ENCODE assay signal across 12 mouse cellular contexts in genomic region chr17:56550784-56551475, GRCm38 (mm10). TPM values are rescaled to one million over a fixed set of nuclear protein-coding genes. Genes with fewer than 3 reads are reported as not detected.
DNase-seq lines count a peak whose midpoint lies in the region; ATAC-seq and TF ChIP-seq lines count a peak whose summit lies in the region.
"Had no signal": no experiment of that assay in that cellular context is flagged by ENCODE, and none has a peak within 500 bp of the region (broad histone marks: within the 10 kb centered on the region; RNA-seq: fewer than 3 reads in every experiment).

No protein-coding gene starts in this region.

- no peak overlapping the region for H3K27ac ChIP-seq in lung, embryonic 16.5 days (ENCODE audit: low read length)
- peak overlapping the region; percentile 97 for H3K27ac ChIP-seq in forebrain, embryonic 15.5 days (replicated peaks)
- H3K27ac ChIP-seq in hindbrain, postnatal 0 days = 0 out of 2 replicates have a peak overlapping the region, but pooled peaks have one; percentile 80
- H3K27ac ChIP-seq in olfactory bulb, adult 2 months (ENCODE audit: insufficient read depth, low read depth, low read length) = peak overlapping the region; percentile 36; the same call in 1 of the 2 replicates
- H3K27ac ChIP-seq: heart, embryonic 13.5 days; kidney, postnatal 0 days had no signal

- no peak for DNase-seq in lung, adult 2 months
- DNase-seq in hindbrain, postnatal 0 days (ENCODE audit: low spot score) = no peak
- no peak for DNase-seq in layer of hippocampus, adult 9-10 months (ENCODE audit: low spot score)
- DNase-seq in embryo, embryonic 11 days = no peak

- no peak for TF ChIP-seq CTCF in lung, adult 2 months (IDR thresholded peaks at IDR 0.05; ENCODE audit: insufficient read depth, low read length)
- TF ChIP-seq CTCF in hindbrain, postnatal 0 days (IDR thresholded peaks at IDR 0.05; ENCODE audit: low read depth) = no peak
- no peak for TF ChIP-seq CTCF in olfactory bulb, adult 2 months (IDR thresholded peaks at IDR 0.05; ENCODE audit: insufficient read depth, low read depth, low read length)

- no peak overlapping the region for H3K9ac ChIP-seq in lung, embryonic 16.5 days (ENCODE audit: low read length)
- no peak overlapping the region for H3K9ac ChIP-seq in forebrain, embryonic 15.5 days (replicated peaks)
- no peak overlapping the region for H3K9ac ChIP-seq in hindbrain, postnatal 0 days (replicated peaks; ENCODE audit: low read length)
- H3K9ac ChIP-seq: heart, embryonic 13.5 days had no signal

- ATAC-seq in lung, embryonic 16.5 days (ENCODE audit: low read depth) = peak; percentile 26; the same call in 1 of the 2 replicates
- ATAC-seq in forebrain, embryonic 15.5 days (replicated peaks) = no peak
- ATAC-seq in hindbrain, postnatal 0 days = no peak

- H3K27me3 ChIP-seq in lung, embryonic 16.5 days (ENCODE audit: control insufficient read depth, insufficient read depth, low read depth, low read length) = no peaks in the 10 kb centered on the region
- H3K27me3 ChIP-seq in forebrain, embryonic 15.5 days = no peaks in the 10 kb centered on the region
- H3K27me3 ChIP-seq in hindbrain, postnatal 0 days (ENCODE audit: insufficient read depth, low read length) = no peaks in the 10 kb centered on the region

- WGBS in lung, embryonic 16.5 days = 69% methylated on average over 12 of the region's 12 CpGs
- 70% methylated on average over 12 of the region's 12 CpGs for WGBS in lung, adult 2 months
- WGBS in forebrain, embryonic 15.5 days = 74% methylated on average over 12 of the region's 12 CpGs
- 66% methylated on average over 12 of the region's 12 CpGs for WGBS in hindbrain, postnatal 0 days
- whole genome bisulfite sequencing in olfactory bulb, adult 2 months = 67% methylated on average over 12 of the region's 12 CpGs

- no peak for TF ChIP-seq POLR2A in lung, adult 2 months (IDR thresholded peaks at IDR 0.05; ENCODE audit: borderline replicate concordance, extremely low read depth, low read depth, low read length)
- no peak for TF ChIP-seq POLR2A in olfactory bulb, adult 2 months (IDR thresholded peaks at IDR 0.05; ENCODE audit: insufficient read depth, low read depth, low read length)

- H3K4me1 ChIP-seq in lung, embryonic 16.5 days (replicated peaks; ENCODE audit: control insufficient read depth, insufficient read depth, low read length) = no peaks in the 10 kb centered on the region
- no peaks in the 10 kb centered on the region for H3K4me1 ChIP-seq in lung, adult 2 months (ENCODE audit: control insufficient read depth, insufficient read depth, low read length)
- peaks cover 53% of the 10 kb centered on the region for H3K4me1 ChIP-seq in forebrain, embryonic 15.5 days
- peaks cover 19% of the 10 kb centered on the region for H3K4me1 ChIP-seq in hindbrain, postnatal 0 days (ENCODE audit: insufficient read depth, low read length)
- H3K4me1 ChIP-seq in olfactory bulb, adult 2 months (ENCODE audit: control insufficient read depth, insufficient read depth, low read length) = peaks cover 30% of the 10 kb centered on the region

- no peak overlapping the region for H3K4me2 ChIP-seq in lung, embryonic 16.5 days (ENCODE audit: low read depth, low read length)
- no peak overlapping the region for H3K4me2 ChIP-seq in forebrain, embryonic 15.5 days (replicated peaks)
- H3K4me2 ChIP-seq in hindbrain, postnatal 0 days (ENCODE audit: low read depth, low read length) = no peak overlapping the region
- H3K4me2 ChIP-seq: heart, embryonic 13.5 days had no signal

- no peaks in the 10 kb centered on the region for H3K36me3 ChIP-seq in lung, embryonic 16.5 days (ENCODE audit: control insufficient read depth, insufficient read depth, low read length)
- no peaks in the 10 kb centered on the region for H3K36me3 ChIP-seq in forebrain, embryonic 15.5 days
- no peaks in the 10 kb centered on the region for H3K36me3 ChIP-seq in hindbrain, postnatal 0 days (ENCODE audit: insufficient read depth, low read length)
- H3K36me3 ChIP-seq: heart, embryonic 13.5 days had no signal

- no peak overlapping the region for H3K4me3 ChIP-seq in lung, embryonic 16.5 days (ENCODE audit: low read length)
- no peak overlapping the region for H3K4me3 ChIP-seq in lung, adult 2 months (replicated peaks; ENCODE audit: extremely low read depth, low read depth, low read length)
- no peak overlapping the region for H3K4me3 ChIP-seq in forebrain, embryonic 15.5 days
- H3K4me3 ChIP-seq in hindbrain, postnatal 0 days (ENCODE audit: low read length) = no peak overlapping the region
- H3K4me3 ChIP-seq in olfactory bulb, adult 2 months (ENCODE audit: insufficient read depth, low read depth, low read length) = no peak overlapping the region
- H3K4me3 ChIP-seq: heart, embryonic 13.5 days had no signal

- H3K9me3 ChIP-seq in lung, embryonic 16.5 days (ENCODE audit: control insufficient read depth, low read length) = no peaks in the 10 kb centered on the region
- H3K9me3 ChIP-seq in forebrain, embryonic 15.5 days = no peaks in the 10 kb centered on the region
- H3K9me3 ChIP-seq in hindbrain, postnatal 0 days (ENCODE audit: low read length) = no peaks in the 10 kb centered on the region
- H3K9me3 ChIP-seq: heart, embryonic 13.5 days had no signal

RNA-seq across cellular contexts. Expression of gene Gm20219, which starts 3.3 kb away (rescaled TPM):
- polyA plus RNA-seq in lung, embryonic 16.5 days (2015; fragmentation: Nextera tagmentation; extraction: Ambion mirVana) = 4.8 and 4.9 TPM in 2 replicates
- 10.2 and 16.7 TPM in 2 replicates for polyA plus RNA-seq in lung, adult 2 months (2012; rRNA removed)
- 1.5 TPM in 2 replicates for polyA plus RNA-seq in forebrain, embryonic 15.5 days (2015; fragmentation: Nextera tagmentation; extraction: Ambion mirVana)
- 0.10 and 0.54 TPM in 2 replicates for total RNA-seq in hindbrain, postnatal 0 days (2014; rRNA removed)
- 0.37 and 0.55 TPM in 2 replicates for polyA plus RNA-seq in hindbrain, postnatal 0 days (2015; fragmentation: Nextera tagmentation; extraction: Ambion mirVana)
- not detected in 2 replicates for polyA plus RNA-seq in olfactory bulb, adult 2 months (2012; ENCODE audit: insufficient read depth, insufficient read length, low replicate concordance, missing spikeins)

RNA-seq across cellular contexts. Expression of gene Safb2, which starts 33.5 kb away (rescaled TPM):
- polyA plus RNA-seq in lung, embryonic 16.5 days (2015; fragmentation: Nextera tagmentation; extraction: Ambion mirVana) = 73.7 and 74.8 TPM in 2 replicates
- polyA plus RNA-seq in lung, adult 2 months (2012; rRNA removed) = 92.1 and 99.5 TPM in 2 replicates
- polyA plus RNA-seq in forebrain, embryonic 15.5 days (2015; fragmentation: Nextera tagmentation; extraction: Ambion mirVana) = 76.1 and 84.7 TPM in 2 replicates
- total RNA-seq in hindbrain, postnatal 0 days (2014; rRNA removed) = 34.1 and 45.2 TPM in 2 replicates
- 48.4 and 52.5 TPM in 2 replicates for polyA plus RNA-seq in hindbrain, postnatal 0 days (2015; fragmentation: Nextera tagmentation; extraction: Ambion mirVana)
- 339 TPM in 1 of 2 replicates, not detected in the other for polyA plus RNA-seq in olfactory bulb, adult 2 months (2012; ENCODE audit: insufficient read depth, insufficient read length, low replicate concordance, missing spikeins)

RNA-seq across cellular contexts. Expression of gene Safb, which starts 33.7 kb away (rescaled TPM):
- polyA plus RNA-seq in lung, embryonic 16.5 days (2015; fragmentation: Nextera tagmentation; extraction: Ambion mirVana) = 86.9 and 95.7 TPM in 2 replicates
- 102 and 115 TPM in 2 replicates for polyA plus RNA-seq in lung, adult 2 months (2012; rRNA removed)
- 125 and 132 TPM in 2 replicates for polyA plus RNA-seq in forebrain, embryonic 15.5 days (2015; fragmentation: Nextera tagmentation; extraction: Ambion mirVana)
- total RNA-seq in hindbrain, postnatal 0 days (2014; rRNA removed) = 40.8 and 47.0 TPM in 2 replicates
- polyA plus RNA-seq in hindbrain, postnatal 0 days (2015; fragmentation: Nextera tagmentation; extraction: Ambion mirVana) = 71.7 and 85.0 TPM in 2 replicates
- 696 TPM in 1 of 2 replicates, not detected in the other for polyA plus RNA-seq in olfactory bulb, adult 2 months (2012; ENCODE audit: insufficient read depth, insufficient read length, low replicate concordance, missing spikeins)

RNA-seq across cellular contexts. Expression of gene Znrf4, which starts 38.7 kb away (rescaled TPM):
- polyA plus RNA-seq in lung, embryonic 16.5 days (2015; fragmentation: Nextera tagmentation; extraction: Ambion mirVana) = not detected in 2 replicates
- 0.17 and 0.22 TPM in 2 replicates for polyA plus RNA-seq in lung, adult 2 months (2012; rRNA removed)
- polyA plus RNA-seq in forebrain, embryonic 15.5 days (2015; fragmentation: Nextera tagmentation; extraction: Ambion mirVana) = 0.14 and 0.36 TPM in 2 replicates
- not detected in 2 replicates for total RNA-seq in hindbrain, postnatal 0 days (2014; rRNA removed)
- polyA plus RNA-seq in hindbrain, postnatal 0 days (2015; fragmentation: Nextera tagmentation; extraction: Ambion mirVana) = not detected in 2 replicates
- not detected in 2 replicates for polyA plus RNA-seq in olfactory bulb, adult 2 months (2012; ENCODE audit: insufficient read depth, insufficient read length, low replicate concordance, missing spikeins)
- total RNA-seq: megakaryocyte, adult 5-6 weeks had no signal
- polyA plus RNA-seq: embryonic facial prominence, embryonic 11.5 days; heart, embryonic 13.5 days; kidney, postnatal 0 days; limb, embryonic 11.5 days had no signal

RNA-seq across cellular contexts. Expression of gene 2410015M20Rik, which starts 58.6 kb away (rescaled TPM):
- 227 and 241 TPM in 2 replicates for polyA plus RNA-seq in lung, embryonic 16.5 days (2015; fragmentation: Nextera tagmentation; extraction: Ambion mirVana)
- polyA plus RNA-seq in lung, adult 2 months (2012; rRNA removed) = 81.7 and 104 TPM in 2 replicates
- polyA plus RNA-seq in forebrain, embryonic 15.5 days (2015; fragmentation: Nextera tagmentation; extraction: Ambion mirVana) = 194 and 210 TPM in 2 replicates
- 65.8 and 79.7 TPM in 2 replicates for total RNA-seq in hindbrain, postnatal 0 days (2014; rRNA removed)
- 222 and 247 TPM in 2 replicates for polyA plus RNA-seq in hindbrain, postnatal 0 days (2015; fragmentation: Nextera tagmentation; extraction: Ambion mirVana)
- polyA plus RNA-seq in olfactory bulb, adult 2 months (2012; ENCODE audit: insufficient read depth, insufficient read length, low replicate concordance, missing spikeins) = not detected in 2 replicates
